Mouse (Mus musculus) cerebellum, adult 11-12 months (tissue): ENCODE results near the gene Kdm1b.

Experiments used
- DNase-seq: peaks from one replicate; pipeline ENCODE4 v3.0.0; 2022

Kdm1b gene

DNA sequence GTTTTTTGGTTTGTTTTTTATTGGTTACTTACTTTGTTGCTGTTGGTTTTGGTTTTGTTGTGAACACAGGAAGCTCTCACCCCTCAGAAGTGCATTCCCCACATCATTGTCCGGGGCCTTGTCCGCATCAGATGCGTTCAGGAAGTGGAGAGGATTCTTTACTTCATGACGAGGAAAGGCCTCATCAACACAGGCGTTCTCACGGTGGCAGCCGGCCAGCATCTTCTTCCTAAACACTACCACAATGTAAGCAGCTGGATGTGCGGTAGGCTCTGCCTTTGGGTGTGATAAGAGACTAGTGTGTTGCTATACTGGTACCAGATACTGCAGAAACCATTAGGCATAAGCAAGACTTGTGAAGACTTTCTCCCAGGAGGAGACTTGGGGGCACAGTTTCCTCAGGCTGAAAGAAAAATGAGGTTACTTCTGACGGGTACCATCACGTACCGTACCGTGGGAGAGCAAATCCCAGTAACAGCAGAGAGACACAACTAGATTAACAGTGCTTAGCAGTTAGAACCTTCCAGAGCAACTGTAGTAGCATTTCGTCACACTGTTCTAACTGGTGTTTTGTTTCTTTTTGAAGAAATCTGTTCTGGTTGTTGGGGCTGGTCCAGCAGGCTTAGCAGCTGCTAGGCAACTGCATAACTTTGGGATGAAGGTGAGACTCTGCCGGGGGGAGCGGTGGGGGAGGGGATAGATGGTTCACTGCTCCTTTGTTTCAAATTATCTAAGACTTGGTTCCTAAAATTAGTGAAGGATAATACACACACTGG, 20.9 kb downstream of the Kdm1b start:
- no peak for DNase-seq

- no peak for DNase-seq
Observed at GRCm38 (mm10) chr13:47066516-47066915, 23.2 kb downstream of the Kdm1b start.

- DNase-seq, result no peak
Observed at GRCm38 (mm10) chr13:47067001-47067400, 23.7 kb downstream of the Kdm1b start.

GRCm38 (mm10) chr13:47070329-47071080, 27.2 kb downstream of the Kdm1b start:
- DNase-seq, result no peak

- no peak for DNase-seq
Observed at GRCm38 (mm10) chr13:47071871-47072270, 28.6 kb downstream of the Kdm1b start.

- DNase-seq, result no peak
Observed at GRCm38 (mm10) chr13:47072484-47072883, 29.2 kb downstream of the Kdm1b start.

GRCm38 (mm10) chr13:47076156-47076555, 32.9 kb downstream of the Kdm1b start:
- no peak for DNase-seq

DNA sequence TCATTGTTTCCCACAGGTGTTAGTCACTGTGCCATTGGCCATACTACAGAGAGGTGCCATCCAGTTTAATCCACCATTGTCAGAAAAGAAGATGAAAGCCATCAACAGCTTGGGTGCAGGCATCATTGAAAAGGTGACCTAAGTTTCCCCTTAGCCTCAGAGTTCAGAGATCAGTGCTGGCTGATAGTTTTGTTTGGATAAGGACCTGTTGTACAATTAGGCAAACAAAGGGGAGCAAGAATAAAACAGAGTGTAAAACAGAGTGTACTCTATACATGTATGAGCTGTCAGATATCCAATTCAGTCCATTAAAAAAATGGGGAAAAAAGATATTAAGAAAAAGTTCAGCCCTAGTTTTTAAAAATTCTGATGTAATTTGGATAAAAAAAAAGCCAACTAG, 34.1 kb downstream of the Kdm1b start:
- no peak for DNase-seq

- no peak for DNase-seq
Observed at GRCm38 (mm10) chr13:47078799-47079198, 35.5 kb downstream of the Kdm1b start.

DNA sequence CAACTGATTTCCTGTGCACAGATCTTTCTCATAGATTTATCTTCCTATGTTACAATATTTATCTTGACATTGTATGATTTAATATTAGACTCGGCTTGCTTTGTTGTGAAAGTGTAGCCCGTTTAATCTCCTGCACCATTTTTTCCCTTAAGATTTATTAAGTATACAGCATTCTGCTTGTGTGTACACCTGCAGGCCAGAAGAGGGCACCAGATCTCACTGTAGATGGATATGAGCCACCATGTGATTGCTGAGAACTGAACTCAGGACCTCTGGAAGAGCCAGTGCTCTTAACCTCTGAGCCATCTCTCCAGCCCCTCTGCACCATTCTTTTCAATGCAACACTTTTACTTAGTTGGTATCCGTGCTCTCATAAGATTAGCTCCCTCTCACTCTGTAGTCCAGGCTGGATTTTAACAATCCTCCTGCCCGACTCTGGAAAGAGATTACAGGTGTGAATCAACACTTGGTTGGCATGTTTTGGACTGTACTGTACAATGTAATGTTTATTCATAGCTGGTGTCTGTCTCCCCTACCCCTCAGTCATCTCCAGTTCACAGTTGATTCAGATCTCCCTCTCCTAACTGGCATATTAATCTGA, 37.7 kb downstream of the Kdm1b start:
- no peak for DNase-seq

GRCm38 (mm10) chr13:47088433-47088832, 45.1 kb downstream of the Kdm1b start:
- no peak for DNase-seq

DNA sequence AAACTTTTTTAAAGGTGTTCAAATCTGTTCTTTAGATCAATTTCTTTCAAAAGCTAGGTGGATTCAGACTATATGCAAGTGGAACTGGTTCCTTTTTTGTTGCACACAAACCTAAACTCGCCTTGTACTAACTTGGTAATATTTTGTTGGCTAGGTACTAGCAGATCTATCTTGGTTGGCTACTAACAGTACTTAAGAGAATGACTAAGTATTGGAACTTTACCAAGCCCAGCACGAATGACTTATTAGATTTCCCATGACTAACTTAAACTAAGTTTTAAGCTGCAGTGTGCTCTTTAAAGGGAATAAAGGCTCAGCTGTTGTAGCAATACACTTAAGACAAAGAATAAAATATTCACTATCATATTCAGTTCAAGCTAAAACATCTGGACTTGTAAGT, 46.0 kb downstream of the Kdm1b start:
- no peak for DNase-seq

DNA sequence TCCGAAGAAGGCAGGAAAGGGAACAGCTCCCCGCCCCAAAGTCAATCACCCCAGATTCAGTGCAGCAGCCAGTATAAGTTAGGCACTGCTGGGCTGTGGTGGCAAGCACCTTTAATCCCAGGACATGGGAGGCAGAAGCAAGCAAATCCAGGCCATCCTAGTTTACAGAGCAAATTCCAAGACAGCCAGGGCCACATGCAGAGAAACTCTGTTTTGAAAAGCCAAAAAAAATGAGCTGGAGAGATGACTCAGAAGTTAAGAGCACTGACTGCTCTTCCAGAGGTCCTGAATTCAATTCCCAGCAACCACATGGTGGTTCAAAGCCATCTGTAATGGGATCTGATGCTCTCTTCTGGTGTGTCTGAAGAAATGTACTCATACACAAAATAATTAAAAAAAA, 50.5 kb downstream of the Kdm1b start:
- DNase-seq, result no peak

DNA sequence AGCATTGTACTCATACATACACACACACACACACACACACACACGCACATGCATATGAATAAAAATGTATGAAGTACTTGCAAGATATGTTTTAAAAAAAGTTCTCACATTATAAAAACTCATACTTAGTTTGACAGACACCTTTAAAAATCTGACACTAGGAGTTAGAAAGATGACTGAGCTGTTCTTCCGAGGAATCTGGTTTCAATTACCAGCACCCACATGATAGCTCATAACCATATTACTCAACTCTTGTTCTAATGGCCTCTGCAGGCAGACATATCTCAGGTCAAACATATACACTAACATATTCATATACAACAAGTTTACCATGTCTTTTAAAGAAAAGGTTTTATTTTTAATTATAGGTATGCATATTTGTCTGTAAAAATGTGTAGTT, 53.3 kb downstream of the Kdm1b start:
- DNase-seq, result no peak

DNA sequence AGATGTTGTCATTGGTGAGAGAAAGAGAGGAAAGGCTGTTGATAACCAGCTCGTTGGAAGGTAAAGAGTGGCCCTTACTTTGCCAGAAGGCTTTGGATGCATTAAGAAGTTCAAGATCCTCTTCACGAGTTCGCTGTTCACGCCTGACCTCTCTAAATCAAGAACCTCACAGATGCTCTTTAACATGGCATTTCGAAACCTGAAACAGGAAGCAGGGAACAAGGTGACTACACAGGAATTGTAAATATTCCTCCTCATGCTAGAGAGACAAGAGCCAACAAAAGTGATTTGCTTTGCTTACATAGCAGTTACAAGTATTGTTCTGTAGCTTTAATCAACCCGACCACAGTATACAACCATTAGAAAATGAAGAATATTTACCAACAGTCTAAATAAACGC, 56.0 kb downstream of the Kdm1b start:
- no peak for DNase-seq

DNA sequence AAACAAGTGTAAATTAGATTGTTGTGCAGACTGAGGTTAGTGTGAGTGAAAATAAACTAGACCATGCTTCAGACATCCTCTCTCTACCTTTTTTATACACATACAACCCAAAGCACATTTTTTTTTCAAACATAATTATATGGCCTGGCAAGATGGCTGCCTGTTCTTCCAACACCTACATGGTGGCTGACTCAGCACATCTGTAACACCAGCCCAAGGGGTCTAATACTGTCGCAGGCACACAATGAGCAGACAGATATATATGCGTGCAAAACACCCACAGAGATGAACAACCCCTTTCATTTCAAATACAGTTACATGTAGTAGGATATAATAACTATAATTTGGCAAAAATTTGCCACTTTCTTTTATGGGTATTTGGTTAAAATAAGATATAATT, 57.3 kb downstream of the Kdm1b start:
- DNase-seq, result no peak

GRCm38 (mm10) chr13:47104146-47104545, 60.8 kb downstream of the Kdm1b start:
- DNase-seq, result no peak

- DNase-seq, result peak; percentile 28
Observed at GRCm38 (mm10) chr13:47104856-47105541, 61.7 kb downstream of the Kdm1b start.

- DNase-seq, result peak; percentile 79
Observed at GRCm38 (mm10) chr13:47105711-47106579, 62.6 kb downstream of the Kdm1b start, which contains the start of gene Dek. Gene Dek, minus strand, starts transcription at chr13:47106201.

GRCm38 (mm10) chr13:47106580-47106888, 63.2 kb downstream of the Kdm1b start:
- no peak for DNase-seq

DNA sequence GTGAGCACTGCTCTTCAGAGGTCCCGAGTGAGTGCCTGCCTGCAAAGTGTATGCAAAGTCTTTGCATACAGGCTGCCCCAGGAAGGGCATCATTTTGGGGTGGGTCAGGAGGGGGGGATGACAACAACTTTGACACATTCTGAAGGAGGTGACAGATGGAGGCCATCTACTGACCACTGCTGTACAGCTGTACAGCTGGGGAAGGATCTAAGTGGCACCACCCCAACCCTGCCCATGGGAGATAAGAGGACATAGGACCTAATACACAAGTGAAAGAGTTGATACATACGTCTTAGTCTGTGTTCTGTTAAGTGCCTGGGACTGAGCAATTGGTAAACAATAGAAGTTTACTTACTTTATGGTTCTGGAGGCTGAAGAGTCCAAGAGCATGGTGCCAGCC, 65.9 kb downstream of the Kdm1b start:
- no peak for DNase-seq

GRCm38 (mm10) chr13:47111185-47111584, 67.9 kb downstream of the Kdm1b start:
- no peak for DNase-seq

- no peak for DNase-seq
Observed at GRCm38 (mm10) chr13:47112056-47112455, 68.8 kb downstream of the Kdm1b start.
